Mouse (Mus musculus) midbrain, embryonic 12.5 days (tissue): ENCODE measurements around the gene Pgs1. TPM values are rescaled to one million over a fixed set of nuclear protein-coding genes. Genes with fewer than 3 reads are reported as not detected.

Experiments
- ATAC-seq: fragments of 200-750 bp; cut with Nextera tagmentation; 2 replicates; pipeline ENCODE4 v1.8.0; 2017; ENCODE audit warnings: low read depth, moderate TSS enrichment, moderate library complexity; ENCODE audit not compliant: low FRiP score
- H3K27ac ChIP-seq: fragments of 300-500 bp; sonication (generic); replicated peaks from 2 replicates; pipeline ENCODE4 v1.5.1; 2016; ENCODE audit warnings: mild to moderate bottlenecking
- H3K27me3 ChIP-seq: fragments of 300-500 bp; sonication (generic); 2 replicates; pipeline ENCODE4 v1.6.1; 2016; ENCODE audit warnings: mild to moderate bottlenecking
- H3K36me3 ChIP-seq: fragments of 300-500 bp; sonication (generic); 2 replicates; pipeline ENCODE4 v1.6.1; 2016
- H3K4me1 ChIP-seq: fragments of 300-500 bp; sonication (generic); 2 replicates; pipeline ENCODE4 v1.6.1; 2016
- H3K4me2 ChIP-seq: fragments of 300-500 bp; sonication (generic); replicated peaks from 2 replicates; pipeline ENCODE4 v1.6.1; 2016; ENCODE audit warnings: mild to moderate bottlenecking, moderate library complexity
- H3K4me3 ChIP-seq: fragments of 300-500 bp; sonication (generic); 2 replicates; pipeline ENCODE4 v1.5.1; 2016; ENCODE audit warnings: mild to moderate bottlenecking
- H3K9ac ChIP-seq: fragments of 300-500 bp; sonication (generic); replicated peaks from 2 replicates; pipeline ENCODE4 v1.6.1; 2016; ENCODE audit warnings: mild to moderate bottlenecking, moderate library complexity
- H3K9me3 ChIP-seq: fragments of 300-500 bp; sonication (generic); 2 replicates; pipeline ENCODE4 v1.6.1; 2016; ENCODE audit warnings: mild to moderate bottlenecking
- WGBS: fragments of 180-500 bp; shearing (Covaris S2); methylation state at CpG from one replicate; pipeline ENCODE4 v1.1.7; 2016; 5-methylcytosine and 5-hydroxymethylcytosine counted together
- polyA plus RNA-seq: library from polyadenylated mRNA; unstranded; fragments of >200 nt; fragmentation: Nextera tagmentation; extraction: Ambion mirVana; gene quantifications from 2 replicates; pipeline ENCODE4 v1.2.1, GENCODE M21; 2016

Pgs1 gene
- polyA plus RNA-seq, 1 experiment from 2014 or later: 48.9 TPM

GRCm38 (mm10) chr11:117987968-117988367 lies 1.9 kb downstream of the Pgs1 start:
- Histone ChIP-seq H3K4me3 (peak overlapping the region; percentile 100), H3K4me2 (peak overlapping the region; percentile 87), H3K9me3 (no peaks in the 10 kb centered on the region), H3K27me3 (no peaks in the 10 kb centered on the region), H3K9ac (peak overlapping the region; percentile 96; the same call in 1 of the 2 replicates), H3K36me3 (no peaks in the 10 kb centered on the region), H3K4me1 (peaks cover 59% of the 10 kb centered on the region), H3K27ac (no peak overlapping the region)
- no peak for ATAC-seq
- 76% methylated on average over 4 of the region's 4 CpGs for WGBS

- no peak overlapping the region for H3K4me3 ChIP-seq
- no peak overlapping the region for H3K9ac ChIP-seq
- H3K9me3 ChIP-seq: no peaks in the 10 kb centered on the region
- peaks cover 59% of the 10 kb centered on the region for H3K4me1 ChIP-seq
- no peaks in the 10 kb centered on the region for H3K36me3 ChIP-seq
- 97% methylated on average over 4 of the region's 4 CpGs for WGBS
- ATAC-seq: no peak
- H3K27ac ChIP-seq: no peak overlapping the region
- no peak overlapping the region for H3K4me2 ChIP-seq
- no peaks in the 10 kb centered on the region for H3K27me3 ChIP-seq
These were observed 3.1 kb downstream of the Pgs1 start for GRCm38 (mm10) chr11:117989241-117989640.

- H3K9me3 ChIP-seq: no peaks in the 10 kb centered on the region
- no peak overlapping the region for H3K4me3 ChIP-seq
- peaks cover 62% of the 10 kb centered on the region for H3K4me1 ChIP-seq
- H3K4me2 ChIP-seq: no peak overlapping the region
- H3K36me3 ChIP-seq: no peaks in the 10 kb centered on the region
- ATAC-seq: no peak
- H3K9ac ChIP-seq: no peak overlapping the region
- WGBS: 52% methylated on average over 10 of the region's 10 CpGs
- H3K27me3 ChIP-seq: no peaks in the 10 kb centered on the region
- H3K27ac ChIP-seq: no peak overlapping the region
These were observed 3.8 kb downstream of the Pgs1 start for GRCm38 (mm10) chr11:117989926-117990325.

- Histone ChIP-seq H3K4me3 (no peak overlapping the region), H3K9ac (no peak overlapping the region), H3K36me3 (no peaks in the 10 kb centered on the region), H3K4me1 (peaks cover 60% of the 10 kb centered on the region), H3K27ac (0 out of 2 replicates have a peak overlapping the region, but pooled peaks have one; percentile 20), H3K27me3 (no peaks in the 10 kb centered on the region), H3K4me2 (no peak overlapping the region), H3K9me3 (no peaks in the 10 kb centered on the region)
- WGBS: 47% methylated on average over 9 of the region's 9 CpGs
- no peak for ATAC-seq
These were observed 5.7 kb downstream of the Pgs1 start for GRCm38 (mm10) chr11:117991502-117992470.

GRCm38 (mm10) chr11:117993190-117994175 lies 7.4 kb downstream of the Pgs1 start:
- Histone ChIP-seq H3K9ac (no peak overlapping the region), H3K4me2 (no peak overlapping the region), H3K27ac (no peak overlapping the region), H3K4me1 (peaks cover 47% of the 10 kb centered on the region), H3K4me3 (no peak overlapping the region), H3K9me3 (no peaks in the 10 kb centered on the region), H3K27me3 (no peaks in the 10 kb centered on the region), H3K36me3 (0 out of 2 replicates have a peak, but pooled peaks cover 4% of the 10 kb centered on the region)
- ATAC-seq: no peak
- WGBS: 82% methylated on average over 14 of the region's 14 CpGs

- no peaks in the 10 kb centered on the region for H3K27me3 ChIP-seq
- WGBS: 77% methylated on average over 9 of the region's 9 CpGs
- no peak overlapping the region for H3K4me2 ChIP-seq
- H3K36me3 ChIP-seq: 0 out of 2 replicates have a peak, but pooled peaks cover 14% of the 10 kb centered on the region
- ATAC-seq: no peak
- peaks cover 40% of the 10 kb centered on the region for H3K4me1 ChIP-seq
- H3K27ac ChIP-seq: 0 out of 2 replicates have a peak overlapping the region, but pooled peaks have one; percentile 15
- H3K9me3 ChIP-seq: no peaks in the 10 kb centered on the region
- H3K4me3 ChIP-seq: no peak overlapping the region
- no peak overlapping the region for H3K9ac ChIP-seq
These were observed 8.4 kb downstream of the Pgs1 start for GRCm38 (mm10) chr11:117994250-117995057.

- Histone ChIP-seq H3K4me3 (no peak overlapping the region), H3K36me3 (peaks cover 22% of the 10 kb centered on the region), H3K9me3 (no peaks in the 10 kb centered on the region), H3K4me1 (peaks cover 32% of the 10 kb centered on the region), H3K4me2 (no peak overlapping the region), H3K9ac (no peak overlapping the region), H3K27ac (0 out of 2 replicates have a peak overlapping the region, but pooled peaks have one; percentile 15), H3K27me3 (no peaks in the 10 kb centered on the region)
- WGBS: 38% methylated on average over 2 of the region's 2 CpGs
- ATAC-seq: no peak
These were observed 9.2 kb downstream of the Pgs1 start for GRCm38 (mm10) chr11:117995255-117995654.

- Histone ChIP-seq H3K4me3 (no peak overlapping the region), H3K27me3 (no peaks in the 10 kb centered on the region), H3K9ac (no peak overlapping the region), H3K36me3 (peaks cover 26% of the 10 kb centered on the region), H3K27ac (no peak overlapping the region), H3K4me2 (no peak overlapping the region), H3K4me1 (peaks cover 28% of the 10 kb centered on the region), H3K9me3 (no peaks in the 10 kb centered on the region)
- WGBS: 62% methylated on average over 3 of the region's 3 CpGs
- no peak for ATAC-seq
These were observed 9.6 kb downstream of the Pgs1 start for GRCm38 (mm10) chr11:117995661-117996060.

GRCm38 (mm10) chr11:117996066-117996465 lies 10.0 kb downstream of the Pgs1 start:
- Histone ChIP-seq H3K9me3 (no peaks in the 10 kb centered on the region), H3K27ac (no peak overlapping the region), H3K36me3 (peaks cover 30% of the 10 kb centered on the region), H3K4me2 (no peak overlapping the region), H3K9ac (no peak overlapping the region), H3K4me3 (no peak overlapping the region), H3K4me1 (peaks cover 25% of the 10 kb centered on the region), H3K27me3 (no peaks in the 10 kb centered on the region)
- WGBS: 30% methylated on average over 3 of the region's 3 CpGs
- ATAC-seq: no peak

GRCm38 (mm10) chr11:117997085-117997484 lies 11.0 kb downstream of the Pgs1 start:
- 94% methylated on average over 2 of the region's 2 CpGs for WGBS

GRCm38 (mm10) chr11:117998356-117998755 lies 12.3 kb downstream of the Pgs1 start:
- ATAC-seq: no peak
- Histone ChIP-seq H3K4me2 (no peak overlapping the region), H3K9ac (no peak overlapping the region), H3K4me3 (no peak overlapping the region), H3K27ac (no peak overlapping the region), H3K4me1 (peaks cover 8% of the 10 kb centered on the region), H3K36me3 (peaks cover 50% of the 10 kb centered on the region), H3K27me3 (no peaks in the 10 kb centered on the region), H3K9me3 (no peaks in the 10 kb centered on the region)
- WGBS: 90% methylated on average over 4 of the region's 4 CpGs

More at GRCm38 (mm10) chr11:117997085-117997484, 11.0 kb downstream of the Pgs1 start:
- H3K4me1 ChIP-seq: peaks cover 17% of the 10 kb centered on the region
- H3K27ac ChIP-seq: no peak overlapping the region
- H3K9me3 ChIP-seq: no peaks in the 10 kb centered on the region
- no peak for ATAC-seq
- peaks cover 39% of the 10 kb centered on the region for H3K36me3 ChIP-seq
- H3K4me3 ChIP-seq: no peak overlapping the region
- H3K4me2 ChIP-seq: no peak overlapping the region
- no peak overlapping the region for H3K9ac ChIP-seq
- H3K27me3 ChIP-seq: no peaks in the 10 kb centered on the region
